Mouse (Mus musculus): ENCODE data around the gene Il17c.

Gene Il17c

DNA sequence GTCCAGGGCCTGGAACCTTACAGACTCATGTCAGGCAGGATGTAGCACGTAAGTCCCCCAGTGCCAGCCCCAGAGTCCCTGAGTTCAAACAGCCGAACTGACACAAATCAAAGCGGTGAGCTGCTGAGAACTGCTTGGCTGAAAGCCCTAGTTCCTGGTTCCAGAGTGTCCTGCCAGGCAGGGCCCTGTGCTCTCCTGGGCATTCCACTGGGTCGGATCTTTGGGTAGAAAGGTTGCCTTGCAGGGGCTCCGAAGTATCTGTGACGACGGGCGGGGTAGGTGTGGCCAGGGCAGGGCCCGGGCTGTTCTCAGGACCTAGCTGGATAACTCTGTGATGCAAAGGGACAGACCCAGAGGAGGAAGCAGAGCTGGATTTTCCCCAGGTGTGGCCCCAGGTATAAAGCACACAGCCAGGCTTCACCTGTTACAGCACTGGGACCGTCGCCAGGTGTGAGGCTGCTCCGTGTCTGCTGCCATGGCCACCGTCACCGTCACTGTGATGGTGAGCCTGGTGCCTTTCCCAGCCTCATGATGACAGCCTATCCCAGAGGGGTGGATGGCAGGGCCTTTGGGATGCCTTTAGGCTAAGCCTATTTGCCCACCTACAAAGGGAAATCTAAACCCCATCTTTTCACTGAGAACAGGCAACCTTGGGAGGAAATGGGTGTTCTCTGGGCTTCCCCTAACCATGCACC lies at the start of gene Il17c:
Gene Il17c, plus strand, starts transcription at position 645 of the 695 bp plus-strand sequence.
- DNase-seq (ENCODE audit: low spot score in 2 of 2): no peak

DNA sequence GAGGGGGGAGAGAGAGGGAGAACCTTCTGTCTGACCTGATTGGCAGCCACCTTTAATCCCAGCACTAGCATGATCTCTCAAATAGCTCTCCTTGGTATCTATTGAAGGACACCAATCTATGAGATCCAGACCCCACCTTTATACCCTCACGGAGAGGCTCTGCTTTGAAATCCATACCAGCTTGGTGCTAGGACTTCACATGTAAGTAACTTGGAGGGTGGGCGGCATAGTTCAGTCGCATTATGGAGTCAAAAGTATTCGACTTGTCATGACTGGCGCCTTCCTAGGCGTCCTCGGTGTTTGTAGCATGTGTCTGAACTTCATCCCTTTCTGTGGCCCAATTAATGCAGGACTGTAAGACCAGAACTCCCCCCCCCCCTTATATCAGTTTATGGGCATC lies 46.5 kb upstream of the Il17c start:
- no peak for DNase-seq (ENCODE audit: low spot score in 2 of 2)

DNA sequence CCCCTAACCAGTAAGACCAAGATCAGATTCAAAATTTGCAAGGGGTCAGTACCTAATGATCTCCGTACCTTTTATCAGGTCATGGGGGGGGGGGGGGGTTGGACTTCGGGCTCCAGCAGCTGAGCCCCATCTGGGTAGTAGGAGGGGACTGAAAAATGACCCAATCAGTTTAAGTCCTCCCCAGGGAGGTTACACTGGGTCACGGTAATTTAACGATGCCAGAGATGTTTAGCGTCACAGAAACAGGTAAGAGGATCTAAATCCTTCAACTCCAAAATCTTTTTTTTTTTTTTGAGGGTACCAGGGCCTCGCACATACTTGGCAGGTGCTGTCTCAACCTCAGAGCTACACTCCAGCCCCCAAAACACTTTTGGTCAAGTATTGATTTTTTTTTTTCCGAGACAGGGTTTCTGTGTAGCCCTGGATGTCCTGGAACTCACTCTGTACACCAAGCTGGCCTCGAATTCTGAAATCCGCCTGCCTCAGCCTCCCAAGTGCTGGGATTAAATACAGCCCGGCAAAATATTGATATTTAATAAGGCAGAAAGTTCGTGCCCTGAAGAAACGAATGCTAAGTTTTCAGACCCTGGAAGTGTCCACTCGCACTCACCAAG lies 46.0 kb upstream of the Il17c start:
- DNase-seq (ENCODE audit: low spot score in 2 of 2): no peak

DNA sequence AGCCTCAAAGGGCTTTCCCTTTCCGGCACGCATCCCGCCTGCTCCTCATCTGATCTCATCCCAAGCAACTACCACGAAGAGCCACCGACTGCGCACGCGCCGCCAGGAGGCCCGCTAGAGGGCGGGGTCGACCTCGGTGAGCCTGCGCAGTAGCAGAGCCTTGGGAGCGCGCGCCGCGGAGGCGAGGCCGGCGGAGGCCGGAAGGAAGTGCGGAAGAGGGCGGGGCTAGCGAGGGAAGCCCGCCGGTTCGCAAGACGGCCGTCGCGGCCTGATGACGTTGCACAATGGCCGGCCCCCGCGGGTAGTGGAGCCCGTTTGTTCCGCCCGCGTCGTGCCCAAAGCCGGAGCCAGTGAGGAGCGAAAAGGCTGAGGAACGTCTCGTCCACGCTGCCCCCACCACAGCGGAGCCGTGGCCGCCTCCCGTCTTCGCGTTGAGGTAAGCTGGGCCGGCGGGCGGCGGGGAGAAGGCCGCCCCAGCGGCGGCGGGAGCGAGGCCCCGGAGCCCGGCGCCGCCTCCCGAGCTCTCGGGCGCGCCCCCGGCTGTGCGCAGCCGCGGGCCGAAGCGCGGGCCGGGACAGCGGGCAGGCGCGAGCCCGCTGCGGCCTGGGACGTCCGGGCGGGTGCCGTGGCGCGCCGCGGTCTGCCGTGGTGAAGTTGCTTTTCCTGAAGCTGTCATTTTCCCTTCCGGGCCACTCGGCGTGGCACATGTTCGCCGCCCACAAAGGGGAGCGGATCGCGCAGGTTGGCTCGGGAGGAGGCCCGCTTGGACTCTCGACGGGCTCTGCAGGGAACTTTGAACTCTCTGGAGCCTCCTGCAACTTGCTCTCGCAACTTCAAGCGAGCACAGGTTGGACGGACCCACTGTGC lies 45.2 kb upstream of the Il17c start, which contains the start of gene Zc3h18:
Gene Zc3h18, plus strand, starts transcription at position 245 of the 867 bp plus-strand sequence.
- peak; percentile 99 for DNase-seq (ENCODE audit: low spot score in 2 of 2)

DNA sequence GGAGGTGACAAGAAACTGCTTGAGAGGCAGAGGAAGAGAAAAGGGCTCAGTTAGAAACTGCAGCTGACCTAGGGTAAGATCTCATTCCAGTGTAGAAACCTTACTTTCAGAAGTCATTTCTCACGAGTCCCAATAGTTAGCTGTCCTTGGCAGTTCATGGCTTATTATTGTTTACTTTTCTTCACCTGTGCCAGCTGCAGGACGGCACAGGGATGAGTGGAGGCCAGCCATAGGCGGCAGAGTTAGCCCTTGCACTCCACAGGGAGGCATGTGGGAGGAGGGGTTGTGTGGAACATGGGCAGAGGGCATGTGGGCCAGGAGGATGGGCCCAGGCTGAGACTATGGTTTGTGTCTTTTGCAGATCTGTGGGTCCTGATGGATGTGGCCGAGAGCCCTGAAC lies 38.8 kb upstream of the Il17c start:
- no peak for DNase-seq (ENCODE audit: low spot score in 2 of 2)

DNA sequence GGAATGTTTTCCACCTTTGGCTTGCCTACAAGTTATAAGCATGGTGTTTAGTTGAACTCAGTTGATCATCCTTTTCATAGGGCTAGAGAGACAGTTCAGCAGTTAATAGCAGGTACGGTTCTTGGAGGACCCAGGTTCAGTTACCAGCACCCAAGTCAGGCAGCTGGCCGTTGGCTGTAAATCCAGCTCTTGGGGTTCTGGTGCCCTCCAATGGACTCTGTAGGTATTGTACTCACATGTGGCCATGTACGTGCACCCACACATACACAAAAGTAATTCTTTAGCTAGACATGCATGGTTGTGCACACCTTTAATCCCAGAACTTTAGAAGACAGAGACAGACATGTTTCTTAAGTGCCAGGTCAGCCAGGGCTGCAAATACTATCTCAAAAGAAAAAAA lies 32.5 kb upstream of the Il17c start:
- DNase-seq (ENCODE audit: low spot score in 2 of 2): no peak

DNA sequence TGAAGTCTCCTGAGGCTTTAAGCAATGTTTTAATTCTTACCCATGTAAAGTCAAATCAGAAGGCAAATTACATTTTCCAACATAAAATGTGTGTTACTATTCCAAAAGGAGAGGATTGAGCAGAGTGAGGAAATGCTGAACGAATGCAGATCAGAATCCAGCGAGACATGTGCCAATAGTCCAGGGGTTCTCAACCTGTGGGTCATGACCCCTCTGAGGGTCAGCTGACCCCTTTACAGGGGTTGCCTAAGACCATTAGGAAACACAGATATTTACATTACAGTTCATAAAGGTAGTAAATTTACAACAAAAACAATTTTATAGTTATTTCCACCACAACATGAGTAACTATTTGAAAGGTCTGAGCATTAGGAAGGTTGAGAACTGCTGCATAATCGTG lies 31.1 kb upstream of the Il17c start:
- no peak for DNase-seq (ENCODE audit: low spot score in 2 of 2)

DNA sequence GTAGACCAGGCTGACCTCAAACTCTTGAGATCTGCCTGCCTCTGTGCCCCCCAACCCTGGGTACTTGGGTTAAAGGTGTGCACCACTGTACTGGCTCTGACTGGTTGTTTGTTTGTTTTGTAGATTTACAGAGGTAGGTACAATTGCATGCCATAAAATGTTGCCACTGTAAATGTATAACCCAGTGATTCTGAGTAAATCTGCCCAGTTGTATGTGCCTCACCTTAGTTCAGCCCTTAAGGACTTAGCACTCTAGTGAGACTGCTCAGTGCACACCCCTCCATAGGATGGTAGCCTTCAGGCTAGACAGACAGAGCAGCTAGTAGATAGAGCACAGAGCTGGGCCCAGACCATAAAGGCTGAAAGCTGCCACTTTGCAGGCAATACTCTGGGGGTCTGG lies 28.1 kb upstream of the Il17c start:
- DNase-seq (ENCODE audit: low spot score in 2 of 2): no peak

DNA sequence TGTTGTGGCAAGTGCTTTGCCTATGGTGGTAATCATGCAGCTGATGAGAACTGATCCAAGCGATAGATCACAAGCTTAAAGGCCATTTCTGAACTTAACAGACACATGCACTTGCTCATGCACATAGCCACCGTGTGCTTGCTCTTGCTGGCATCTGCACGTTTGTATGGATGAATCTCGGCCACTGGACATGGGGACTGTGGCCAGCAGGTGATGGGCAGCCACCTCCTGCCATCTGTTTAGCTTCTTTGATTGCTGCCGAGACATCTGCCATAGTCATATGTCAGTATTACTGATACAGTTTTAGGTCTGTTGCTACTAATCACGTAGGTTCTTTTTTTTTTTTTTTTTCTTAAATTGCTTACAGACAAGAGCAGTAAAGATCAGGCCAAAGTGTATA lies 26.5 kb upstream of the Il17c start:
- DNase-seq (ENCODE audit: low spot score in 2 of 2): no peak

DNA sequence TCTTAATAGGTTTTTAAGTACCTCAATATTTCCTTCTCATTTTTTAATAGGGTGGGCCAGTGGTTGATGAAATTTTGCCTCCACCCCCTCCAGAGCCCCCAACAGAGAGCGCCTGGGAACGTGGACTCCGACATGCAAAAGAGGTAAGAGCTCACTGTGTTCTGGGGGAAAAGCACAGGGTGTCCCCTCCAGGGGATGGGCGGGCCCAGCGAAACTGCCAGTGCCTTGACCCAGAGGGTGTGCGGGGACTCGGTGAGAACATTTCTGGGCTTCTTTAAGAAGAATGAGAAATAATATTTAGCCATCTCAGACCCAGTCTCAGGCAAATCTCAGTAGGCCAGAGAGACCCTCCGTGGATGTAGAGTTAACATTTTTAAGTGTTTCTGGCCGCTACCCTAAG lies 23.6 kb upstream of the Il17c start:
- DNase-seq (ENCODE audit: low spot score in 2 of 2): no peak

DNA sequence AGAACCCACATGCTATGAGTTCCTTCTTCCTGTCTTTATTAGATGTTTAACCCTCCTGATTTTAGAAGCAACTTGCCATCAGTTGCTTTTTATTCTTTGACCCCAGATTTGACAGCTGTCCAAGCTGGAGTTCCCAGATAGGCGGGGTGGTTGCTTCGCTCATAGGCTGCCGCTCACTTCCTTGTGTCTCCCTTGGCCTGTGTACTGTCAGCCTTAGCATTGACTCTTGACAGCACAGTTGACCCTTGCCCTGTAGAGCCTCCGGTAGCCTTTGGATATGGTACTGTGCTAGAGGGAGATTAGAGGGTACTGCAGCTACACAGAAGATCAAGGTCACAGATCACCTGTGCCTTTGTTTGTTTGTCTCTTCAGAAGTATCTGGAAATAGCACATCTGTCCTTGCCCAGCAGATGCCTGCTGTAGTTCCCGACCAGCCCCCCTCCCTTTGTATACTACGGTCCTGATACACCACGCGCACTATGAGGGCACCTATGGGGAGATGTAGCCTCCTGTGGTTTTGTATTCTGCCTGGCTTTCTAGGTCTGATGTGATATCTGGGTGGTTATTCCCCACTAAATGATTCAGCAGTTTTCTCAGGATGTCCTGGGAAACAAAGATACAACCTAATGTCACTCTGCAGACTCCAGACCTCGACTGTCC lies 16.5 kb upstream of the Il17c start:
- no peak for DNase-seq (ENCODE audit: low spot score in 2 of 2)

DNA sequence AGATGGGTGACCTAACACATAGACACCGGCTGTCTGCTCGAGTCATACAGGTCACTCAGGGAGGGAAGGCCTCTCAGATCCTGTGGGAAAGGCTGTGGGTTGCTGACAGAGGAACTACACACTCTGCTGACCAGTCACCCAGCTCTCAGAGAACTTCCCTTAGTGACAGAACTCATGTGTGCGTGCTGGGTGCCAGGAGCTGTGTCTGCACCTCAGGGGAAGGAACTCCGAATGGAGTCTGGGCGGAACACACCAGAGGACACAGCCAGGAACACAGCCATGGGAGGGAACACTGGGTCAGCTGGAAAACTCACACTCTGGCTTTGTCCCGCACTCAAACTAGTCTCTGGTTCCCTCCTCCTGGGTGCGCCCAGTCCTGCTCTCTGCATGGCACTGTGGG lies 14.1 kb upstream of the Il17c start:
- DNase-seq (ENCODE audit: low spot score in 2 of 2): no peak

DNA sequence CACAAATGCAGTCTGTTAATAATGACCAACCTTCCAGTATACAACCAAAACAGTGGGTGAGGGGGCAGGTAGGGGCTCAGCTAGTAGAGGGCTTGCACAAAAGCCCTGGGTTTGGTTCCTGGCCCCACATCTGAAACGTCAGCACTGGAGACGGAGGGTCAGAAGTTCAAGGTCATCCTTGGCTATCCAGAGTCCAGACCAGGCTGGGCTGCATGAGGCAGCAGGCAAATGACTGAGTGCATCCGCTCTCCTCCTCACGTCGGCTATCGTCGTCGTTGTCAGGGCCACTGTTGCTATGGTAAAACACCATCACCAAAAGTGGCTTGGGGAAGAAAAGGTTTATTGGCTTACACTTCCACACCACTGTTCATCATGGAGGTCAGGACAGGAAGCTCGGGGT lies 7.5 kb upstream of the Il17c start:
- no peak for DNase-seq (ENCODE audit: low spot score in 2 of 2)

DNA sequence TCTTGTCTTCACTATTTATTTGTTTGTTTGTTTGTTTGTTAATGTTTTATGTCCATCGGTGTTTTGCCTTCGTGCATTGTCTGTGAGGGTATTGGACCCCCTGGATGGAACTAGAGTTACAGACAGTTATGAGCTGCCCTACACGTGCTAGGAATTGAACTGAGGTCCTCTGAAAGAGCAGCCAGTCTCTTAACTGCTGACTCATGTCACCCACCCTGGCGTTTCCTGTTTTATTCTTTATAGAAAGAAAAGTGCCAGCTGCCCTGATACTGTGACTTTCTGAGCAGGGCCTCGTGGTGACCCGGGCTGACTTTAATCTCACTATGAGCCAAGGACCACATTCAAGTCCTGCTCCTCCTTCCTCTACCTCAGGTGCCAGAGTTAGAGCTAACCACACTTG lies 6.3 kb upstream of the Il17c start:
- no peak for DNase-seq (ENCODE audit: low spot score in 2 of 2)

DNA sequence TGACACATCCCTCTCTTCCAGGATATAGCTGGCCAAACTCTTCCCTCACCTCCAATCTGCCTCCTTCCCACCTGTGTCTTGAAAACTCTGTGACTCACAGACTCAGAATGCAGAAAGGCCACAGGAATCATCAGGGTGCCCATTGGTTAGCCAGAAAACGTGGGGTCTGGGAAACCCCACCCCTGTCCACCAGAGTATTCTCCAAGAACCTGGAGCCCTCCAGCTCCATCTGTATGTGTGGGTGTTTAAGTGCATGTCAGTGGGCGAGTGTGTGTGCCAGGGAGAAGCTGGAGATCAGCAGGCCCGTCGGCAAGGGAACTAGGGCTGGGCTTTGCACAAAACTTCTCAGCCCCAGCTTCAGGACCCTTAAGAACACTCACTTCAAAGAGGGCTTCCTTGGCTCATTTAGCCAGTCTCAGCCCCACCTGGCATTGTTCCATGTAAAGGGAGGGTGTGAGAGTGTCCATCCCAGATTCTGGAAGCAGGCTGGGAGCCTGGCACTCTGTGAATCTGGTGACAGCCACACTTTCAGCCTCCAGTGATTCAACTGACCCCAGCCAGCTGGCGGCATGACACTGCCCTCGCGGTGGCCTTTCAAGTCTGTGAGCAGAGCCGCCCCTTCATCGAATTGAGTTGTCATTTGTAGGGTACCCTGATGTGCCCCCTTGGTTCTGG lies 1.8 kb upstream of the Il17c start:
- DNase-seq (ENCODE audit: low spot score in 2 of 2): no peak

DNA sequence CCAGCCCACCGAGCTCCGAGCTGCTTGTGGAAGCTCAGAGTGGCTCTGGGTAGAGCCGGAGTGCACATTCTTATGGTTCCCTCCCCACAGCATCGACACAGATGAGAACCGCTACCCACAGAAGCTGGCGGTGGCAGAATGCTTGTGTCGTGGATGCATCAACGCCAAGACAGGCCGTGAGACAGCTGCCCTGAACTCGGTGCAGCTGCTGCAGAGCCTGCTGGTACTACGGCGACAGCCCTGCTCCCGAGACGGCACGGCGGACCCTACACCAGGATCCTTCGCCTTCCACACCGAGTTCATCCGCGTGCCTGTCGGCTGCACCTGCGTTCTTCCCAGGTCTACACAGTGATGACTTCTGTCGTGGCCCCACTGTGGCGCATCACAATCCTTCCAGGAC lies 1.4 kb downstream of the Il17c start:
- no peak for DNase-seq (ENCODE audit: low spot score in 2 of 2)

DNA sequence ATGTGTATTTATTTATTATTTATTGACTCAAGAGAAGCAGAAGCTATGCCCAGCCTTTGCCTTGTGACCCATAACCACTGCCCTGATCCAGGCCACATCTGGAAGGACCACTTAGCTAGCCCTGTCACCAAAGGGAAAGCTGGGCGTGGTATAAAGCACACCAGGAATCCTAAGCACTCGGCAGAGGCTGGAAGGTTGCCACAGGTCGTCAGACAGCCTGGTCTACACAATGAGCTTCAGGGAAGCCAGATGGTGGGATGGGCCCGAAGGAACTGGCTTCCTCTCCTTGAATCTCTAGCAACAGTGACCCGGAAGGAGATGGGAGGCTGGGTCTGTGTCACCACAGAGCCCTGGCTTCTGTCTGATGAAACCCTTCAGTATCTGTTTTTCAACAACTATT lies 1.8 kb downstream of the Il17c start:
- DNase-seq (ENCODE audit: low spot score in 2 of 2): no peak

DNA sequence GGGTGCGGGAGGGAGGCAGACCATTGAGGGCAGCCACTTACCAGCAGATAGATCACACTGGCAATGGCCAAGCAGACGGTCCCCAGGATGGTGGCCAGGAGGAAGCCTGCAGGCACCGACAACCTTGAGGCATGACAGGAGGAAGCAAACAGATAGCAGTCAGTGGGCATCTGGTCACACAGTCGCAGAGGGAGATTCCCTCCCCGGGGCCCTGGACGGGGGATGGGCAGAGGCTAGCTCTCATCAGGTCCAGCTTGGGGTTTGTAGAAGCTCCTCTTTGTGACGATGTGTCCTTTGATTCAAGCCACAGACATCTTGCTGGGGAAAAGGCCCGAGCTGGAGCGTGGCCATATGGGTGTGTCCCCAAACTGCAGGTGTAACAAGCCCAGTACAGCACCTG lies 4.3 kb downstream of the Il17c start:
- no peak for DNase-seq (ENCODE audit: low spot score in 2 of 2)

DNA sequence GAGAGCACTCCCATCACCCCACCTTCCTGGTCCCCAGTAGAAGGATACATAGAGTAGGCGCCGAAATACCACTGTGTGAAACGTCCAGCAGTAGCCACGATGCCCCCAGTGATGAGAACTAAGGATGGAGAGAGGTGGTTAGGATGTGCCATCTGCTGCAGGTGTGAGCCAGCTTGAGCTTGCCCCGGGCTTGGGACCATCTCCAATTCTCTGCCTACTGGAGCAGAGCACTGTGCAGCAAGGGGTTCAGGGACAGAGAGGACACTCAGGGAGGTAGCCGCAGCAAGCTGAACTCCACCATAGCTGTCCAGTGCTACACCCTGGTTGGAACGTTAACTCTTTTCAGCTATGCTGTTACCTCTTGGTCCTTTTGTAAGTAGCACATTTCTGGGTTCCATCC lies 5.8 kb downstream of the Il17c start:
- DNase-seq (ENCODE audit: low spot score in 2 of 2): no peak

DNA sequence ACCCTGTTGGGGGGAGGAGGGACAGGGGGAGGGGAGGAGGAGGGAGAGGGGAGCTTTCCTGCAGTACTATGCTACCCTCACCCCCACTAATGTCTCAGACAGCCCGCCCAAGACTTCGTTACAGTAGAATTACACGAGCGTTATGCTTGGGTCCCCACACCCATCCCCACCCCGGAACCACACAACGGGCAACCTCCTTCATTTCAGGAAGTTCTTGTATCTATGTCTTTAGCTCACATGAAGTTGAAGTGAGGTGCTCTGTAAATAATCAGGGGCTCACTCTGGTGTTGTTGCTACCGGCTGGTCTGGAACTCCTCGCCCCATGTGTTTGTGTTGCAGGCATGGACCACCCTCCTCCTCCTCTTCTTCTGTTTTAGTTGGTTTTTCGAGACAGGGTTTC lies 6.3 kb downstream of the Il17c start:
- DNase-seq (ENCODE audit: low spot score in 2 of 2): no peak

DNA sequence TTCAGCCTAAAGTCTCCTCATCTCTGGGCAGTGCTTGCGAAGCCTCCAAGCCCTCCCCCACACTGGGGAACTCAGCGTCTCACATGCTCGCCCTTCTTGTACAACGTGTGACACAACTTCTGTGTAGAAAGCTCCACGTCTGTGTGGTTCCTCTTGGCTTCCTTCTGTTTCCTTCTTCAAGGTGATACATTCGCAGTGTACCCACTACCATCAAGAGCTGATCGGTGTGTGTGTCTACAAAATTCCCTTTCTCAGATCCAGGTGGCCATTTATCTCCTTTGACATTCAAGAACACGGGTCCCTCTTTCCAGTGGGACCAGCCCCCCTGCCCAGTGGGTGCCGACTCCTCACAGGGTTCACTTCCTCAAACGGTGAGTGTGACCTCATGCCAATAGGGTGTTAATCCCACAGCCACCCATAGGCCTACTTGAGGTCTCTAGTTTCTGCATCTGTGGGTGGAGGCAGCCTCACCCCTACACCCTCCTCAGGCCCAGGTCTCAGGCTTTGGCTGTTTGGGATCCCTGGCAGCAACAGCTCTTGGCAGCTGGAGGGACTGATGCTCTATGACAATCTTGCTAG lies 8.3 kb downstream of the Il17c start:
- DNase-seq (ENCODE audit: low spot score in 2 of 2): no peak
